Mouse (Mus musculus): Measurements from ENCODE around the gene Epn3. TPM values are rescaled to one million over a fixed set of nuclear protein-coding genes. Genes with fewer than 3 reads are reported as not detected.

Gene Epn3
- polyA plus RNA-seq, 1 experiment from 2014 or later: 0.66 TPM

GRCm38 (mm10) chr11:94533171-94533570 is 33.4 kb upstream of the Epn3 start:
- Histone ChIP-seq H3K4me1 (no peaks in the 10 kb centered on the region), H3K4me3 (no peak overlapping the region), H3K27me3 (no peaks in the 10 kb centered on the region), H3K4me2 (replicated peaks) (no peak overlapping the region), H3K9ac (replicated peaks) (no peak overlapping the region), H3K36me3 (no peaks in the 10 kb centered on the region), H3K27ac (replicated peaks) (no peak overlapping the region), H3K9me3 (no peaks in the 10 kb centered on the region)
- 86% methylated on average over 8 of the region's 8 CpGs for WGBS
- no peak for ATAC-seq (replicated peaks)

- no peak for ATAC-seq (replicated peaks)
- Histone ChIP-seq H3K27me3 (no peaks in the 10 kb centered on the region), H3K4me1 (no peaks in the 10 kb centered on the region), H3K4me3 (no peak overlapping the region), H3K27ac (replicated peaks) (no peak overlapping the region), H3K9ac (replicated peaks) (no peak overlapping the region), H3K36me3 (no peaks in the 10 kb centered on the region), H3K9me3 (no peaks in the 10 kb centered on the region), H3K4me2 (replicated peaks) (no peak overlapping the region)
- WGBS: 31% methylated on average over 3 of the region's 3 CpGs
Measured at GRCm38 (mm10) chr11:94528879-94529278, 29.1 kb upstream of the Epn3 start.

GRCm38 (mm10) chr11:94526171-94526879 is 26.6 kb upstream of the Epn3 start:
- WGBS: 64% methylated on average over 9 of the region's 9 CpGs
- H3K27me3 ChIP-seq: no peaks in the 10 kb centered on the region
- no peak overlapping the region for H3K4me3 ChIP-seq
- no peaks in the 10 kb centered on the region for H3K9me3 ChIP-seq
- ATAC-seq (replicated peaks): no peak
- peaks cover 4% of the 10 kb centered on the region for H3K4me1 ChIP-seq
- no peaks in the 10 kb centered on the region for H3K36me3 ChIP-seq
- H3K4me2 ChIP-seq (replicated peaks): no peak overlapping the region
- no peak overlapping the region for H3K9ac ChIP-seq (replicated peaks)
- no peak overlapping the region for H3K27ac ChIP-seq (replicated peaks)

DNA sequence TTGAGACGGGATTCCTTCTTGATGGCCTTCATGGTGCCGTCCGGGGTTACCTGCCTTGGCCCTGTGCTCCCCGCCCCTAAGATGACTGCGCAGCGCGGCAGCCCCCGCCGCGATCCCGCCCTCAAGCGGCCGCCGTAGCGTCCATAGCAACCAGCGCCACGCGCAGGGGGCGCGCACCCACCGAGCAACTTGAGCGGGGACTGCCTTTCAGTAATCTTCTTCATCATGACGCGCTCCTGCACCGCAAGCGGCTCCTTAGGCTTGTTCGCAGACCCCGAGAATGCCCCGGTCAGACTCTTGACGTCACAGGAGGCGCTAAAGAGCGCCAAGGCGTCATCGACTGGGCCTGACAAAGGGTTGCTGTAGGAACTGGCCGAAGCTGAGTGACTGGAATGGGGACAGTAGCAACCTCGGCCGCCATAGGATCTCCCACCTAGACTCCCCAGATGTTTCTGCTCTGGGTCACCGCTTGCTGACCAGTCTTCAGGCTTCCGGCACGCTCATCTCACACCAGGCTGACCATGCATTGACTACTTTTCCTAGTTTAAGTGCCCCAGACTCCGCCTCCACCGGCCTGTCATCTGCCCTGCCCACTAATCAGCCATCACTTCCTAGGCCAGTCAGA is 21.6 kb upstream of the Epn3 start, which contains the start of gene Mycbpap:
Mycbpap (minus strand) TSS at position 524 of the 625 bp plus-strand sequence.
- H3K4me1 ChIP-seq: peaks cover 8% of the 10 kb centered on the region
- H3K4me2 ChIP-seq (replicated peaks): peak within 1 kb of the TSS; percentile 93
- peak within 1 kb of the TSS; percentile 49 for H3K9ac ChIP-seq (replicated peaks)
- H3K27ac ChIP-seq (replicated peaks): no peak within 1 kb of the TSS
- H3K36me3 ChIP-seq: no peaks in the 10 kb centered on the region
- WGBS: under 1% methylated on average over 42 of the region's 42 CpGs
- ATAC-seq (replicated peaks): peak; percentile 78
- H3K27me3 ChIP-seq: no peaks in the 10 kb centered on the region
- no peaks in the 10 kb centered on the region for H3K9me3 ChIP-seq
- peak within 1 kb of the TSS; percentile 48 for H3K4me3 ChIP-seq

GRCm38 (mm10) chr11:94513452-94513851 is 13.7 kb upstream of the Epn3 start:
- 67% methylated on average over 9 of the region's 9 CpGs for WGBS
- Histone ChIP-seq H3K9me3 (no peaks in the 10 kb centered on the region), H3K4me2 (replicated peaks) (no peak overlapping the region), H3K4me3 (no peak overlapping the region), H3K27me3 (no peaks in the 10 kb centered on the region), H3K27ac (replicated peaks) (no peak overlapping the region), H3K9ac (replicated peaks) (no peak overlapping the region), H3K36me3 (no peaks in the 10 kb centered on the region), H3K4me1 (no peaks in the 10 kb centered on the region)
- ATAC-seq (replicated peaks): no peak

GRCm38 (mm10) chr11:94508976-94509375 is 9.2 kb upstream of the Epn3 start:
- 91% methylated on average over 10 of the region's 10 CpGs for WGBS
- H3K36me3 ChIP-seq: no peaks in the 10 kb centered on the region
- H3K4me2 ChIP-seq (replicated peaks): no peak overlapping the region
- no peaks in the 10 kb centered on the region for H3K27me3 ChIP-seq
- H3K9me3 ChIP-seq: no peaks in the 10 kb centered on the region
- no peak overlapping the region for H3K27ac ChIP-seq (replicated peaks)
- ATAC-seq (replicated peaks): no peak
- H3K4me3 ChIP-seq: no peak overlapping the region
- H3K9ac ChIP-seq (replicated peaks): no peak overlapping the region
- H3K4me1 ChIP-seq: no peaks in the 10 kb centered on the region

GRCm38 (mm10) chr11:94501482-94501881 is 1.7 kb upstream of the Epn3 start:
- H3K9ac ChIP-seq (replicated peaks): no peak overlapping the region
- no peak overlapping the region for H3K4me3 ChIP-seq
- no peak for ATAC-seq (replicated peaks)
- H3K27ac ChIP-seq (replicated peaks): no peak overlapping the region
- no peaks in the 10 kb centered on the region for H3K36me3 ChIP-seq
- H3K4me1 ChIP-seq: peaks cover 23% of the 10 kb centered on the region
- H3K27me3 ChIP-seq: peaks cover 11% of the 10 kb centered on the region; the same call in 1 of the 2 replicates
- 91% methylated on average over 8 of the region's 8 CpGs for WGBS
- no peak overlapping the region for H3K4me2 ChIP-seq (replicated peaks)
- no peaks in the 10 kb centered on the region for H3K9me3 ChIP-seq

- H3K9me3 ChIP-seq: no peaks in the 10 kb centered on the region
- peaks cover 11% of the 10 kb centered on the region; the same call in 1 of the 2 replicates for H3K27me3 ChIP-seq
- no peak overlapping the region for H3K27ac ChIP-seq (replicated peaks)
- no peak overlapping the region for H3K4me2 ChIP-seq (replicated peaks)
- no peak overlapping the region for H3K4me3 ChIP-seq
- 37% methylated on average over 8 of the region's 8 CpGs for WGBS
- ATAC-seq (replicated peaks): no peak
- peaks cover 23% of the 10 kb centered on the region for H3K4me1 ChIP-seq
- H3K36me3 ChIP-seq: no peaks in the 10 kb centered on the region
- no peak overlapping the region for H3K9ac ChIP-seq (replicated peaks)
Measured at GRCm38 (mm10) chr11:94500362-94500761, 588 bp upstream of the Epn3 start.

GRCm38 (mm10) chr11:94499035-94499434 is 739 bp downstream of the Epn3 start:
- peak overlapping the region; percentile 45 for H3K4me2 ChIP-seq (replicated peaks)
- peaks cover 11% of the 10 kb centered on the region; the same call in 1 of the 2 replicates for H3K27me3 ChIP-seq
- H3K4me3 ChIP-seq: peak overlapping the region; percentile 24
- H3K36me3 ChIP-seq: no peaks in the 10 kb centered on the region
- H3K27ac ChIP-seq (replicated peaks): no peak overlapping the region
- no peak overlapping the region for H3K9ac ChIP-seq (replicated peaks)
- ATAC-seq (replicated peaks): peak; percentile 24; the same call in 1 of the 2 replicates
- 8% methylated on average over 2 of the region's 2 CpGs for WGBS
- H3K4me1 ChIP-seq: peaks cover 23% of the 10 kb centered on the region
- no peaks in the 10 kb centered on the region for H3K9me3 ChIP-seq

DNA sequence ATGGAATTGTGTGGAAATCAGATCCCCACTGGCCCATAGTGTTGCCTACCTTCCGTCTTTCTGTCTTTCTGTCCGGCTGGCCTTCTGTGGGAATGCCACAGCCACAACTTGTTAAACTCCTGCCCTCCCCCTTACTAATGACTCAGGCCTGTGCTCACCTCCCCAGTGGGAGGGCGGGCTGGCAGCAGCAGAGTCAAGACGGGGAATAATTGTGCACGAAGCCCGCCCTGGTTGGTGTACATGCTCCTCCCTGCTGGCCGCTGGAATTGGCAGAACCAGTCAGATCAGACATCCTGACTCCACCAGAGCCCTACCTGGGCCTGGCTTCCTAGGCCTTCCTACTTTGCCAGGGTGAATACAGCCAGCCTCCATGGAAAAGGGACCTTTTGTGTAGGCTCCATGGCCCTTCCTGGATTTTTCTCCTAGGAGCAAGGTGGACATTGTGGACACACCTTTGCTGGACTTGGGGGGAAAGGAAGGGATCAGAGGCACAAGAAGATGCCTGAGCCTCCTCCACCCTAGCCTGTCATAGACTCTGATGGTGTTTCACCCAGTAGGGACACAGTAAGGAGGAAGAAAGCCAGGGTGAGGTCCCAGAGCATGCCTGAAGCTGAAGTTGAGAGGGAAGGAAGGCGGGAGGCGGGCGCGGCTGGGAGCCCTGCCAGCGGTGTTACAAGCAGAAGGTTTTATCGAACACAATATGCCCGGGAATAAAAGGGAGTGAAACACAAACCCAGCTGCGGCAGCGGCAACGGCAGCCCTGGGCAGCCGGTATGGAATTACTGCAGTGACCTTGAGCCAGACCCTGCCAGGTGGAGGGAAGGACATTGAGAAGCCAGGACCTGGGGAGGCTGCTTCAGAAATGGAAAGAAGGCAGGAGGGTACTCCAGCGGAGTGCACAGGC is 1.4 kb downstream of the Epn3 start:
- Histone ChIP-seq H3K36me3 (no peaks in the 10 kb centered on the region), H3K27ac (replicated peaks) (no peak overlapping the region), H3K4me1 (peaks cover 23% of the 10 kb centered on the region), H3K4me3 (0 out of 2 replicates have a peak overlapping the region, but pooled peaks have one; percentile 2), H3K4me2 (replicated peaks) (peak overlapping the region; percentile 45), H3K27me3 (peaks cover 11% of the 10 kb centered on the region; the same call in 1 of the 2 replicates), H3K9ac (replicated peaks) (peak overlapping the region; percentile 27; the same call in 1 of the 2 replicates), H3K9me3 (no peaks in the 10 kb centered on the region)
- WGBS: 13% methylated on average over 19 of the region's 19 CpGs
- peak; percentile 39; the same call in 1 of the 2 replicates for ATAC-seq (replicated peaks)

DNA sequence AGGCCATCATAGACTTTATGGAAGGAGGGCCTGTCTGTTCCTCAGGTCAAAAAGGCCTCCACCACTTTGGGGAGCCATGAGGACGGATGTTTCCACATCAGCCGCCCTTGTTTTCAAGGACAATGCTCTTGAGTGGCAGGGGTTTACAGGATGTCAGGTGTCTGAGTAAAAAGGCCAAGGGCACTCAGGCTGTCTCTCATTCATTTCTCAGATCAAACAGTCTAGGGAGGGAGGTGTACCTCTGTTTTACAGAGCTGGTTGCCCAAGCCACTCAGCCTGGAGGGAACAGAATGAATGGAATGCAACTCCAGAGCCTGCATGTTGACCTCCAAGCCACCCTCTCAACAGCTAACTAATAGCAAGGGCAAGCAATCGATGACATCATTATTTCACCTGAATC is 4.4 kb downstream of the Epn3 start:
- 82% methylated on average over 3 of the region's 3 CpGs for WGBS
- no peak overlapping the region for H3K4me3 ChIP-seq
- no peaks in the 10 kb centered on the region for H3K36me3 ChIP-seq
- no peaks in the 10 kb centered on the region for H3K9me3 ChIP-seq
- peaks cover 8% of the 10 kb centered on the region; the same call in 1 of the 2 replicates for H3K27me3 ChIP-seq
- peaks cover 30% of the 10 kb centered on the region for H3K4me1 ChIP-seq
- H3K4me2 ChIP-seq (replicated peaks): no peak overlapping the region
- no peak overlapping the region for H3K27ac ChIP-seq (replicated peaks)
- ATAC-seq (replicated peaks): no peak
- no peak overlapping the region for H3K9ac ChIP-seq (replicated peaks)

DNA sequence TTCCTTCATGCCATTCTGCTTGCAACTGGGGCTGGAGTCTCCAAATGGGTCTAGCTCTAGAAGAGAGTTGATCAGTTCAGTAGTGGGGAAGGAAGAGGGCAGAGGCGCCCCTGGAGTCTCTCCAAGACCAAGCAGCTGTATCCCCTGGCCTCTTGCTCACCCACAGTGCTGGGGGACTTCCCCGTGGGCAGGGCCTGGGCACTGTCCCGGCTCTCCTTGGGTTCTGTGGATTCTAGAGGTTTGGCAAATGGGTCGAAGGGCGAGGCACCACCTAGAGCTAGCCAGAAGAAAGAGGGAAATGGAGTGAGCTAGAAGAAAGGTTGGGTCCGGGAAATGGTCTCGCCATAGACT is 8.1 kb downstream of the Epn3 start:
- H3K4me1 ChIP-seq: peaks cover 7% of the 10 kb centered on the region
- H3K9me3 ChIP-seq: no peaks in the 10 kb centered on the region
- peak overlapping the region; percentile 84 for H3K4me2 ChIP-seq (replicated peaks)
- 69% methylated on average over 7 of the region's 7 CpGs for WGBS
- ATAC-seq (replicated peaks): peak; percentile 1; the same call in 1 of the 2 replicates
- H3K9ac ChIP-seq (replicated peaks): peak overlapping the region; percentile 81; the same call in 1 of the 2 replicates
- H3K36me3 ChIP-seq: no peaks in the 10 kb centered on the region
- no peak overlapping the region for H3K27ac ChIP-seq (replicated peaks)
- no peaks in the 10 kb centered on the region for H3K27me3 ChIP-seq
- peak overlapping the region; percentile 66 for H3K4me3 ChIP-seq
